Mouse (Mus musculus) stomach, embryonic 15.5 days (tissue): ENCODE measurements around the gene 4933424G06Rik. TPM values are rescaled to one million over a fixed set of nuclear protein-coding genes. Genes with fewer than 3 reads are reported as not detected.
A peak's percentile ranks its signal among the peaks of the same experiment; 100 is the strongest.

Experiments
- ATAC-seq: fragments of 200-750 bp; cut with Nextera tagmentation; 2 replicates; pipeline ENCODE4 v1.8.0; 2017; ENCODE audit warnings: low read depth, moderate number of reproducible peaks, moderate TSS enrichment; ENCODE audit not compliant: insufficient read depth, low FRiP score
- H3K27ac ChIP-seq: fragments of 300-500 bp; sonication (generic); 2 replicates; pipeline ENCODE4 v1.5.1; 2015; ENCODE audit warnings: mild to moderate bottlenecking, inconsistent platforms
- H3K27me3 ChIP-seq: fragments of 300-500 bp; sonication (generic); replicated peaks from 2 replicates; pipeline ENCODE4 v1.6.1; 2015; ENCODE audit warnings: inconsistent platforms
- H3K36me3 ChIP-seq: fragments of 300-500 bp; sonication (generic); 2 replicates; pipeline ENCODE4 v1.6.1; 2015; ENCODE audit warnings: inconsistent platforms
- H3K4me1 ChIP-seq: fragments of 300-500 bp; sonication (generic); 2 replicates; pipeline ENCODE4 v1.6.1; 2015; ENCODE audit warnings: inconsistent platforms
- H3K4me2 ChIP-seq: fragments of 300-500 bp; sonication (generic); 2 replicates; pipeline ENCODE4 v1.6.1; 2015; ENCODE audit warnings: mild to moderate bottlenecking, inconsistent platforms
- H3K4me3 ChIP-seq: fragments of 300-500 bp; sonication (generic); replicated peaks from 2 replicates; pipeline ENCODE4 v1.5.1; 2015; ENCODE audit warnings: inconsistent platforms
- H3K9ac ChIP-seq: fragments of 300-500 bp; sonication (generic); 2 replicates; pipeline ENCODE4 v1.6.1; 2015; ENCODE audit warnings: inconsistent platforms
- H3K9me3 ChIP-seq: fragments of 300-500 bp; sonication (generic); 2 replicates; pipeline ENCODE4 v1.6.1; 2016; ENCODE audit warnings: inconsistent platforms
- WGBS: fragments of 180-500 bp; shearing (Covaris S2); methylation state at CpG from one replicate; pipeline ENCODE4 v1.1.7; 2015; 5-methylcytosine and 5-hydroxymethylcytosine counted together
- polyA plus RNA-seq: library from polyadenylated mRNA; unstranded; fragments of >200 nt; fragmentation: Nextera tagmentation; extraction: Ambion mirVana; gene quantifications from 2 replicates; pipeline ENCODE4 v1.2.1, GENCODE M21; 2015

4933424G06Rik gene
- polyA plus RNA-seq, 1 experiment from 2014 or later, result 0.19 TPM

DNA sequence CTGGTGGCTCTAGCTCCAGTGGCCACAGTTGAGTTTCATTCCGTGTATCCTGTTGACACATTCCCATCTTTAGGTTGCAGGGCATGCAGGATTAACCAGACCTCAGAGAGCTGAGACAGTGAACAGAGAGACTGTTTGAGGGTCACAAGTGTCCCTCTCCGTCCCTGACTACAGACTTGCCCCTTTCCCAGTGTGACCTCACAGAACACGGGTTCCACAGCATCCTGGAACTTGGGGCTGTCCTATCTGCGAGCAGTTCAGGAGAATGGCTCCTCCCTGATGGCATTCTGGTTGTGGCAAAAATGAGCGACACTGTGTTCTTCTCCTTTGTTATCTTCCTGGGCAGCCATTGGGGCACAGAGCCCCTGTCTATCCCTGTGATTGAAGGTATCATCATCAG lies 4.4 kb downstream of the 4933424G06Rik start, which contains the start of gene Actr1b:
TSS of gene Actr1b (minus strand) at position 112 of the 400 bp plus-strand sequence.
- H3K27ac ChIP-seq, result no peak within 1 kb of the TSS

DNA sequence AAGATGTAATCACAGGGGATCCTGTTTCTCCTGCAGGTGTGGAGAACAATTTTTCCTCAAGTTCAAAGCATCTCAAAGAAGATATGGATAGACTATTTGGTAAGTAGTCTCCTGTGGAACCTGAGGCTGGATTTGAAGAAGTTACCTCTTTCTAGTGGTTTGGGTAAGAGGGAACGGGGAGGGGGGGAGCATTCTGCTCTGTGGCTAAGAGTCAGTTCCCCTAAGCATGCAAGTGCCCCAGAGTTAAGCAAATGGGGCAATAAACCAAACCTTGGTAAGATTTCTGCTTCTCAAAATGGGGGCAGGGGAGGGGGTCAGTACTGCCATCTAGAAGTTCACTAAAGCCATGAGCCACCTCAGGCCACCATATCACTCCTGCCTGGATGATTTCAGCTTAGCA lies 8.8 kb downstream of the 4933424G06Rik start:
- H3K4me2 ChIP-seq, result no peak overlapping the region
- H3K27me3 ChIP-seq, result no peaks in the 10 kb centered on the region
- H3K9ac ChIP-seq, result no peak overlapping the region
- peaks cover 4% of the 10 kb centered on the region; the same call in 1 of the 2 replicates for H3K4me1 ChIP-seq
- WGBS, result 69% methylated on average over 1 of the region's 1 CpGs
- no peaks in the 10 kb centered on the region for H3K9me3 ChIP-seq
- no peak overlapping the region for H3K4me3 ChIP-seq
- no peak for ATAC-seq
- no peaks in the 10 kb centered on the region for H3K36me3 ChIP-seq
- H3K27ac ChIP-seq, result no peak overlapping the region

More for the DNA sequence above, 4.4 kb downstream of the 4933424G06Rik start, which contains the start of gene Actr1b:
- Histone ChIP-seq H3K36me3 (no peaks in the 10 kb centered on the region), H3K4me3 (no peak within 1 kb of the TSS), H3K27me3 (no peaks in the 10 kb centered on the region), H3K9ac (no peak within 1 kb of the TSS), H3K4me2 (no peak within 1 kb of the TSS), H3K4me1 (no peaks in the 10 kb centered on the region), H3K9me3 (no peaks in the 10 kb centered on the region)
- 73% methylated on average over 5 of the region's 5 CpGs for WGBS
- no peak for ATAC-seq

DNA sequence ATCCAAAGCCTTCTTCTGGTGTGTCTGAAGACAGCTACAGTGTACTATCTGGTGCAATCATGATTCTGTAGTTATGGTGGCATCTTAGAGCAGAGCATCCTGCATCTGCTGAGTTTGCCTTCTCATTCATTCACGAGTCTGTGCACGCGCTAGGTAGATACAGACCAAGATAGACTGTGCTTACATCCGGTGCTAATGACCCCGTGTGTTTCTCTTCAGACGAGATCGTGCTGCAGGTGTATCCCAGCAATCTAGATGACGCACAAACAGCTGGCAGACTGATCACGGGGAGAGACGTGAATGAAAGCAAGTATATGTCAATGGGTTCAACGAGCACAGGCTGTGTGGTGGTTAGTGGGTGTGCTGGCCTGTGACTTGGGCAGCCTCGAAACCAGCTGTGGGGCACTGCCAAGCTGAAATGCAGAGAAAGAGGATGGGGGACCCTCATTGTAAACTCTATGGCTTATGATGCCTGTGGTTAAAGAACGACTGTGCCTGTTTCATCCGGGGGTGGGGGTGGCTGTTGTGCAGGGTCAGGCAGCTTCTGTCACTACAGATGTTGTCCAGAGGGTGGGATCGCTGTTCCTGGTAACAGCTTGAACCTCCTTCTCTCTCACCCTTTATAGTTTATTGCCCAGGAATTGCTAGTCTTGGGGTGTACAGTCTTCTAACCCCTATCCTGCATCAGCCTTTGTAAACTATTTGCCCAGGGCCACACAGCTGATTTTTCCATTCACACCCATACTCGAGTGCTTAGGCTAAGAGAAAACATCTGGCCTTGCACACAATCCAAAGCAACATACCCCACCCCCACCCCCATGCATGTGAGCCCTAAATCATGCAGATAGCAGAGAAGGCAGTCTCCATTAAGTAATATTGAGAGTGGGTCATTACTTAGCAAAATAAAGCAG lies 13.5 kb downstream of the 4933424G06Rik start:
- ATAC-seq, result no peak
- Histone ChIP-seq H3K4me3 (no peak overlapping the region), H3K4me1 (peaks cover 4% of the 10 kb centered on the region; the same call in 1 of the 2 replicates), H3K4me2 (no peak overlapping the region), H3K27ac (no peak overlapping the region), H3K27me3 (no peaks in the 10 kb centered on the region), H3K36me3 (no peaks in the 10 kb centered on the region), H3K9ac (no peak overlapping the region), H3K9me3 (no peaks in the 10 kb centered on the region)
- 59% methylated on average over 16 of the region's 16 CpGs for WGBS

DNA sequence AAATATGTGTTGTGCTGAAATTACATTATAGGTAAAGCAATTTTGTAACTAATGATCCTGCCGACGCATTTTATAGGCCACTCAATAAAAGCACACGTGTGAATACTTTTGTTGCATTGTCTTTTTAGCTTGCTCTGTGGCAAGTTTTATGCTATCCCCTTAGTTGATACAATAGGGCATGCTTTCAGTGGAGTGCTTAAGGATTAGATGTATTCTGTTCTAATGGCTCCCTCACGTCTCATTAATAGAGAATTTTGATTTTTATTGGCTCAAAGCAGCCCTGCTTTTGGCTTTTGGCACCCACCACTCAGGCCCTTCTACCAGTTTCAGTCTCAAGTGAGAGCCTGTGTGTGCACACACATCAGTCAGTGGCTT lies 14.1 kb downstream of the 4933424G06Rik start:
- no peaks in the 10 kb centered on the region for H3K27me3 ChIP-seq
- no peak overlapping the region for H3K4me3 ChIP-seq
- peaks cover 4% of the 10 kb centered on the region; the same call in 1 of the 2 replicates for H3K4me1 ChIP-seq
- 73% methylated on average over 4 of the region's 4 CpGs for WGBS
- no peak overlapping the region for H3K27ac ChIP-seq
- no peaks in the 10 kb centered on the region for H3K36me3 ChIP-seq
- H3K9me3 ChIP-seq, result no peaks in the 10 kb centered on the region
- H3K4me2 ChIP-seq, result no peak overlapping the region
- ATAC-seq, result no peak
- no peak overlapping the region for H3K9ac ChIP-seq

DNA sequence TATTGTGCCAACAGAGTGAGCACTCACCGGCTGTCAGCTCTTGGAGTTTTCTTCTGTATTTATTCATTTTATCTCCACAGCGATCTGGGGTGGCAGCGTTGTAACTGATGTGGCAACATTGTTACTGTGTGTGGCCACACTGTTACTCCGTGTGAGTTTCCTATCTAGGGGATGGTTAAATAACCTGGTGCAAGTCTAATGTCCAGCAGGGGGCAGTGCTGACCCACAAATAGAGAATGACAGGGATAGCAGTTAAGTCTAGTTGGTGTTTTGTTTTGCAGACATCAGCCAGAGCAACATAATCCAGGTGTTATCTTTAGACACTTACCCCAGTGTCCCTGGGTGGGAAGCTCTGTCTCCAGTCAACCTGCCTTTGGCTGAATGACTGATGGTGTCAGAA lies 27.4 kb downstream of the 4933424G06Rik start:
- H3K9ac ChIP-seq, result no peak overlapping the region
- H3K4me1 ChIP-seq, result no peaks in the 10 kb centered on the region
- H3K4me2 ChIP-seq, result no peak overlapping the region
- H3K27ac ChIP-seq, result no peak overlapping the region
- no peak overlapping the region for H3K4me3 ChIP-seq
- no peaks in the 10 kb centered on the region for H3K9me3 ChIP-seq
- no peaks in the 10 kb centered on the region for H3K36me3 ChIP-seq
- 12% methylated on average over 4 of the region's 4 CpGs for WGBS
- no peaks in the 10 kb centered on the region for H3K27me3 ChIP-seq
- ATAC-seq, result no peak

DNA sequence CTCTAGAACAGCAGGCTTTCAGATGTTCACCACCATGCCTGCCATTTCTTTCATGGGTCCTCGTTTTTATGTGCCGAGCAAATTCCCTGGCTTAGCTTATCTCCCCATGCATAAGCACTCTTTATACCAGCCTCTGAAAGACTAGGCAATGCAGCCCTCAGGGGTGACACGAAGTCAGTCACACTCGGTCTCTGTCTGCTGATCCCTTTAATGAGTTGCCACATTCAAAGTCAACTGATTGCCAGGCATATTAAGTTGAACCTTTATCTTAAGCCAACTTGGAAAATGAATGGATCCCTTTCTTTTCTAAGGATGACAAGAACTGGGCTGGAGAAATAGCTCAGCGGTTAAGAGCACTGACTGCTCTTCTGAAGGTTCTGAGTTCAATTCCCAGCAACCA lies 29.3 kb downstream of the 4933424G06Rik start:
- Histone ChIP-seq H3K9ac (no peak overlapping the region), H3K4me1 (0 out of 2 replicates have a peak, but pooled peaks cover 2% of the 10 kb centered on the region), H3K4me3 (no peak overlapping the region), H3K4me2 (no peak overlapping the region), H3K36me3 (no peaks in the 10 kb centered on the region), H3K27ac (no peak overlapping the region), H3K9me3 (no peaks in the 10 kb centered on the region), H3K27me3 (no peaks in the 10 kb centered on the region)
- ATAC-seq, result no peak
- 72% methylated on average over 5 of the region's 5 CpGs for WGBS

DNA sequence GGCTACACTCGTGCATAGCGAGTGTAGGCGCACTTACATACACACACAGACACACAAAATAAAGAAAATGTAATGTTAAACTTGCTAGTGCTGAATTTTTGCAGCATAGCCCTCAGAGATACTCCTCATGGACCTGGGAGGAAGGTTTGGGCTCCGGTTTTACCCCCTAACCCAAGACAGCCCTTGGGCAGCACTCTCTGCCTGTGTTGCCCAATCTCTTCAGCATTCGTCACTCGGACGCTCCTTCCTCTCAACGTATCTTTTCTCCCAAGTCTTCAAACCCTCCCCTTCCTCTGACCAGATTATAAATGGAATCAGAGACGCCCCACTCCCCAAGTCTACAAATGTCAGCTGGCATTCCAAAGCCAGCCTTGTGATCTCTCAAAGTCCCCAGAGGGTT lies 33.1 kb downstream of the 4933424G06Rik start:
- Histone ChIP-seq H3K4me1 (0 out of 2 replicates have a peak, but pooled peaks cover 5% of the 10 kb centered on the region), H3K9ac (no peak overlapping the region), H3K27ac (no peak overlapping the region), H3K27me3 (no peaks in the 10 kb centered on the region), H3K4me2 (no peak overlapping the region), H3K9me3 (no peaks in the 10 kb centered on the region), H3K36me3 (no peaks in the 10 kb centered on the region), H3K4me3 (no peak overlapping the region)
- ATAC-seq, result no peak
- WGBS, result 69% methylated on average over 9 of the region's 9 CpGs

DNA sequence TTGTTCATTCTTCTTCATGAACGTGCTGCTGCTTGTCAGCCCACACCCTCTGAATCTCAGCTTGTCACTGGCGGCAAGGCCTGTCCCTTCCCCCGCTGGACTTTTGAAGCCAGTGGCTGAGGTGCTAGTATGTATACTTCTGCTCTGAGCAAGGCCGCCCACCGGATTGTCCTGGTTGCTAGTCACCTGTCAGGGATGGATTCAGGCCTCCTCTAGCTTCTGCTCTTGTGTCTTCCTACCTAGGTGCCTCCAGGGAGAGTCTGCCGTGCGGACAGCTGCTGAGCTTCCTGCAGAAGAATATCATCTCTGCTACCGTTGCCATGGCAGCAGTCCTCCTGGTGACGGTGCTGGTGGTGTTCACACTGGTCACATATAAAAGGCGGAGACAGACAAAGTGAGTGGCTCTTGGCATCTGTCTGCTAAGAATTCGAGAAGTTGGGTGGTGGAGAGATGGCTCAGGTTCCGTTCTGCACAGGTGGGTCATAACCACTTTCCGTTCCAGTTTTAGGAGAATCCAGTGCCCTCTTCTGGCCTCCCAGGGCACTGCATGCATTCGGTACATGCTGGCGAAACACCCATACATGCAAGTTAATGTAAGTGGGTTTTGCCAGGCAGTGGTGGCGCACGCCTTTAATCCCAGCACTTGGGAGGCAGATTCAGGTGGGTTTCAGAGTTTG lies 34.5 kb downstream of the 4933424G06Rik start:
- Histone ChIP-seq H3K9me3 (no peaks in the 10 kb centered on the region), H3K36me3 (no peaks in the 10 kb centered on the region), H3K4me3 (peak overlapping the region; percentile 22; the same call in 1 of the 2 replicates), H3K4me1 (0 out of 2 replicates have a peak, but pooled peaks cover 5% of the 10 kb centered on the region), H3K9ac (no peak overlapping the region), H3K27ac (no peak overlapping the region), H3K4me2 (peak overlapping the region; percentile 50), H3K27me3 (no peaks in the 10 kb centered on the region)
- WGBS, result 20% methylated on average over 17 of the region's 17 CpGs
- peak; percentile 35; the same call in 1 of the 2 replicates for ATAC-seq

DNA sequence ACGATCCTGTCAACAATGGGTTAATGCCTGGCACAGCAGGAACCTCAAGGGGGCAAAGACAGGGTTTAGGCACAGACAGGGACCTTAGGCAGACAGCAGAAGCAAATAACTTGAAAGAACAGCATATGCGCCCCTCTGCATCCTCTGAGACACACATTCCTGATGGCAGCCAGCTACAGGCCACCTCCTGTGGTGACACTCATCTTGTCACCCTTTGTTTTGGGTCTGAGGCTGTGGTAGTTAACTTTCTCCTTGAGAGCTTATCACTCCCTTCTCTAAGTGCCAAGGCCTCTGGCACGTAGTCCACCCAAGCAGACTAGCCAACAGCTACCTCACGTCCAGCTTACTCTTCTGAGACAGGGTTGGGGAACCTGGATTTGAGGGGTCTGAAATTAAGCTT lies 35.7 kb downstream of the 4933424G06Rik start:
- no peaks in the 10 kb centered on the region for H3K27me3 ChIP-seq
- H3K4me2 ChIP-seq, result no peak overlapping the region
- H3K4me3 ChIP-seq, result no peak overlapping the region
- H3K36me3 ChIP-seq, result no peaks in the 10 kb centered on the region
- H3K9me3 ChIP-seq, result no peaks in the 10 kb centered on the region
- WGBS, result 60% methylated on average over 4 of the region's 4 CpGs
- no peak overlapping the region for H3K9ac ChIP-seq
- H3K4me1 ChIP-seq, result 0 out of 2 replicates have a peak, but pooled peaks cover 5% of the 10 kb centered on the region
- no peak overlapping the region for H3K27ac ChIP-seq
- ATAC-seq, result no peak

DNA sequence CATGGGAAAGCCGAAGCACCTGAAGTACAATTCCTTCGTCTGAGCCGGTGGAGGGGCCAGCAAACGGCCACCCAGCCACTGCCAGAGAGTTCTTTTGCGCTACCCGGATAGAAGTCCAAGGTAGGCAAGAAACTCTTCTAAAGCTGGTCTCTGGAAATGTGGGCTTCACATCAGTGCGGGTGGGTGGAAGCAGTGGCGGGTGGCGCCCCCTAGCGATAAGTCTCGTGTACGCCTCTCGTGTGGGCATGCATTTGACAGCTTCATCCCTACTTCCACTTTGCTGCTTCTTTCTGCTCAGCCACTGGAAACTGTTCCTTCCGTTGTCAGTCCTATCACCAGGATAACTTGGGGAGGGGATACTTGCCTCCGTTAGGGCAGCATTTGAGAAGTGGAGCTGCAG lies 36.5 kb downstream of the 4933424G06Rik start:
- Histone ChIP-seq H3K36me3 (no peaks in the 10 kb centered on the region), H3K4me2 (no peak overlapping the region), H3K4me3 (no peak overlapping the region), H3K27ac (no peak overlapping the region), H3K4me1 (0 out of 2 replicates have a peak, but pooled peaks cover 5% of the 10 kb centered on the region), H3K9ac (no peak overlapping the region), H3K27me3 (no peaks in the 10 kb centered on the region), H3K9me3 (no peaks in the 10 kb centered on the region)
- ATAC-seq, result no peak
- WGBS, result 42% methylated on average over 15 of the region's 15 CpGs

DNA sequence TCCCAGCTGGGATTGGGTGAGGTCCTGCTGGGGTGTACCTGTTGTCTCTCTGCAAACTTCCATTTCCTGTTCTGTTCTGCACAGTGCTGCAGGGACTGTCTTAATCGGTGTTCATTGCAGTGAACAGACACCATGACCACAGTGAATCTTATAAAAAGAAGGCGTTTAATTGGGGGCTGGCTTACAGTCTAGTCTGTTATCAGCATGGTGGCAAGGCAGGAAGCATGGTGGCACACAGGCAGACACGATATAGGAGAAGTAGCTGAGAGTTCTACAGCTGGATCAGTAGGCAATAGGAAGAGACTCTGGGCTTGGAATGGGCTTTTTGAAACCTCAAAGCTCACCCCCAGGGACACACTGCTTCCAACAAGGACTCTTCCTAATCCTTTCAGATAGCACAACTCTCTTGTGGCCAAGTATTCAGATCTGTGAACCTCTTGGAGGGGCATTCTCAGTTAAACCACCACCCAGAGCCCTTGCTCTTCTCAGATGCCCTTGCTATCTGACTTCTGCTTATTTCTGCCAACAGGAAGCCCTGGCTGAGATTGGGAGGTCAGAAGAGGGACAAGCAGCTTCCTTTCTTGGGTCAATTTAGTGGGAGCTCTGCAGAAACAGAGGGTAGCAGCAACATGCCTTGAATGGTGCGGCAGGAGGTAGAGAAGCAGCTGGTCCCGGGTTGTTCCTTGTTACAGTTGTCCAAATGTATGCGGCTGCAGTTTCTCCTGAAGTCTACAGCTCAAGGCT lies 44.2 kb downstream of the 4933424G06Rik start:
- no peak overlapping the region for H3K4me3 ChIP-seq
- H3K36me3 ChIP-seq, result no peaks in the 10 kb centered on the region
- 69% methylated on average over 6 of the region's 6 CpGs for WGBS
- ATAC-seq, result no peak
- H3K9ac ChIP-seq, result no peak overlapping the region
- H3K4me2 ChIP-seq, result no peak overlapping the region
- H3K9me3 ChIP-seq, result no peaks in the 10 kb centered on the region
- no peak overlapping the region for H3K27ac ChIP-seq
- H3K27me3 ChIP-seq, result no peaks in the 10 kb centered on the region
- H3K4me1 ChIP-seq, result no peaks in the 10 kb centered on the region
